Mouse (Mus musculus): ENCODE results near the gene Cnppd1.

GRCm38 (mm10) chr1:75187914-75188483, 45.5 kb upstream of the Cnppd1 start:
- TF ChIP-seq CTCF (IDR thresholded peaks at IDR 0.05; ENCODE audit: low read depth, low read length) = no peak
- no peak for TF ChIP-seq POLR2A (IDR thresholded peaks at IDR 0.05; ENCODE audit: borderline replicate concordance, low read depth, low read length)

Data from bone marrow macrophage, adult 2 months (primary cell).